20 mouse cellular contexts compared by ENCODE assay signal in genomic region chr2:131932275-131932902, GRCm38 (mm10). TPM values are rescaled to one million over a fixed set of nuclear protein-coding genes. Genes with fewer than 3 reads are reported as not detected.
DNase-seq lines count a peak whose midpoint lies in the region; ATAC-seq and TF ChIP-seq lines count a peak whose summit lies in the region.
"Had no signal": no experiment of that assay in that cellular context is flagged by ENCODE, and none has a peak within 500 bp of the region (broad histone marks: within the 10 kb centered on the region; RNA-seq: fewer than 3 reads in every experiment).

No protein-coding gene starts in this region.

- no peaks in the 10 kb centered on the region for H3K27me3 ChIP-seq in forebrain, postnatal 0 days (ENCODE audit: insufficient read depth, low read length)
- no peaks in the 10 kb centered on the region for H3K27me3 ChIP-seq in forebrain, embryonic 11.5 days (ENCODE audit: control insufficient read depth, insufficient read depth, low read length)
- H3K27me3 ChIP-seq in limb, embryonic 12.5 days: no peaks in the 10 kb centered on the region
- no peaks in the 10 kb centered on the region for H3K27me3 ChIP-seq in limb, embryonic 10.5 days (ENCODE audit: low read depth, poor library complexity, severe bottlenecking)
- no peaks in the 10 kb centered on the region for H3K27me3 ChIP-seq in embryonic facial prominence, embryonic 14.5 days (replicated peaks; ENCODE audit: control insufficient read depth, insufficient read depth, low read length)
- H3K27me3 ChIP-seq in midbrain, embryonic 15.5 days (replicated peaks): no peaks in the 10 kb centered on the region
- H3K27me3 ChIP-seq: heart, embryonic 15.5 days; midbrain, embryonic 12.5 days had no signal

- no peak overlapping the region for H3K4me3 ChIP-seq in forebrain, postnatal 0 days (ENCODE audit: low read depth, low read length)
- H3K4me3 ChIP-seq in forebrain, embryonic 11.5 days (ENCODE audit: low read depth, low read length): no peak overlapping the region
- no peak overlapping the region for H3K4me3 ChIP-seq in limb, embryonic 12.5 days (replicated peaks)
- no peak overlapping the region for H3K4me3 ChIP-seq in limb, embryonic 10.5 days
- no peak overlapping the region for H3K4me3 ChIP-seq in embryonic facial prominence, embryonic 14.5 days (ENCODE audit: low read depth, low read length)
- H3K4me3 ChIP-seq in midbrain, embryonic 15.5 days: no peak overlapping the region
- H3K4me3 ChIP-seq: heart, embryonic 15.5 days; midbrain, embryonic 12.5 days had no signal

- ATAC-seq in forebrain, postnatal 0 days: no peak
- ATAC-seq in forebrain, embryonic 11.5 days (replicated peaks; ENCODE audit: low FRiP score): no peak
- no peak for ATAC-seq in limb, embryonic 12.5 days (ENCODE audit: insufficient number of reproducible peaks, insufficient read depth, low FRiP score, low TSS enrichment, low read depth)
- peak; percentile 70 for ATAC-seq in embryonic facial prominence, embryonic 14.5 days (ENCODE audit: low read depth)
- ATAC-seq in midbrain, embryonic 15.5 days (replicated peaks): 0 out of 2 replicates have a peak, but pooled peaks have one; percentile 24
- ATAC-seq: inflammation-experienced regulatory T-cells, adult 6 months had no signal

- intact Hi-C loops in gastrocnemius, postnatal 36 days (cut with DNase I): no loop called here

- no peak overlapping the region for H3K4me2 ChIP-seq in forebrain, postnatal 0 days (ENCODE audit: low read depth)
- H3K4me2 ChIP-seq in forebrain, embryonic 11.5 days (ENCODE audit: low read depth, low read length, severe bottlenecking): no peak overlapping the region
- no peak overlapping the region for H3K4me2 ChIP-seq in limb, embryonic 12.5 days
- H3K4me2 ChIP-seq in embryonic facial prominence, embryonic 14.5 days (ENCODE audit: low read depth, low read length): no peak overlapping the region
- H3K4me2 ChIP-seq in midbrain, embryonic 15.5 days: no peak overlapping the region
- H3K4me2 ChIP-seq: heart, embryonic 15.5 days; midbrain, embryonic 12.5 days had no signal

- DNase-seq in forebrain, postnatal 0 days: no peak
- no peak for DNase-seq in forebrain, embryonic 11.5 days (ENCODE audit: low spot score)
- no peak for DNase-seq in limb, embryonic 10.5 days (ENCODE audit: low spot score)
- no peak for DNase-seq in embryonic facial prominence, embryonic 14.5 days (ENCODE audit: low spot score)
- no peak for DNase-seq in gastrocnemius, postnatal 36 days
- DNase-seq in adrenal gland, adult (ENCODE audit: inconsistent age in 2 of 2, low spot score in 1 of 2): no peak
- DNase-seq: B cell, adult 2 months; cerebellum, adult 2 months; kidney, postnatal 10 days; right cerebral cortex, postnatal 14 days; thymus, postnatal 36 days had no signal

- H3K9me3 ChIP-seq in forebrain, postnatal 0 days (ENCODE audit: low read length): no peaks in the 10 kb centered on the region
- no peaks in the 10 kb centered on the region for H3K9me3 ChIP-seq in forebrain, embryonic 11.5 days (ENCODE audit: control insufficient read depth, low read length)
- H3K9me3 ChIP-seq in limb, embryonic 12.5 days: no peaks in the 10 kb centered on the region
- H3K9me3 ChIP-seq in limb, embryonic 10.5 days (replicated peaks): no peaks in the 10 kb centered on the region
- H3K9me3 ChIP-seq in embryonic facial prominence, embryonic 14.5 days (ENCODE audit: control insufficient read depth, low read length): no peaks in the 10 kb centered on the region
- no peaks in the 10 kb centered on the region for H3K9me3 ChIP-seq in midbrain, embryonic 15.5 days
- H3K9me3 ChIP-seq: heart, embryonic 15.5 days; midbrain, embryonic 12.5 days had no signal

- H3K4me1 ChIP-seq in forebrain, postnatal 0 days (ENCODE audit: insufficient read depth): 0 out of 2 replicates have a peak, but pooled peaks cover 4% of the 10 kb centered on the region
- no peaks in the 10 kb centered on the region for H3K4me1 ChIP-seq in forebrain, embryonic 11.5 days (replicated peaks; ENCODE audit: control insufficient read depth, insufficient read depth, low read length)
- peaks cover 9% of the 10 kb centered on the region; the same call in 1 of the 2 replicates for H3K4me1 ChIP-seq in limb, embryonic 12.5 days (replicated peaks)
- H3K4me1 ChIP-seq in limb, embryonic 10.5 days: no peaks in the 10 kb centered on the region
- H3K4me1 ChIP-seq in embryonic facial prominence, embryonic 14.5 days (ENCODE audit: control insufficient read depth, insufficient read depth, low read length): no peaks in the 10 kb centered on the region
- peaks cover 13% of the 10 kb centered on the region for H3K4me1 ChIP-seq in midbrain, embryonic 15.5 days

- peak overlapping the region; percentile 75 for H3K27ac ChIP-seq in forebrain, postnatal 0 days (ENCODE audit: low read depth, low read length)
- no peak overlapping the region for H3K27ac ChIP-seq in forebrain, embryonic 11.5 days (ENCODE audit: low read depth, low read length)
- 0 out of 2 replicates have a peak overlapping the region, but pooled peaks have one; percentile 0 for H3K27ac ChIP-seq in limb, embryonic 12.5 days
- H3K27ac ChIP-seq in limb, embryonic 10.5 days: no peak overlapping the region
- H3K27ac ChIP-seq in embryonic facial prominence, embryonic 14.5 days (replicated peaks; ENCODE audit: low read depth, low read length): no peak overlapping the region
- H3K27ac ChIP-seq in midbrain, embryonic 15.5 days: no peak overlapping the region
- H3K27ac ChIP-seq: heart, embryonic 15.5 days; midbrain, embryonic 12.5 days had no signal

- TF ChIP-seq CTCF in forebrain, postnatal 0 days (IDR thresholded peaks at IDR 0.05; ENCODE audit: low read depth): no peak

- peaks cover 12% of the 10 kb centered on the region for H3K36me3 ChIP-seq in forebrain, postnatal 0 days (ENCODE audit: insufficient read depth)
- no peaks in the 10 kb centered on the region for H3K36me3 ChIP-seq in forebrain, embryonic 11.5 days (ENCODE audit: control insufficient read depth, insufficient read depth, low read length)
- H3K36me3 ChIP-seq in limb, embryonic 12.5 days: peaks cover 12% of the 10 kb centered on the region; the same call in 1 of the 2 replicates
- H3K36me3 ChIP-seq in limb, embryonic 10.5 days: peaks cover 4% of the 10 kb centered on the region; the same call in 1 of the 2 replicates
- peaks cover 11% of the 10 kb centered on the region; the same call in 1 of the 2 replicates for H3K36me3 ChIP-seq in embryonic facial prominence, embryonic 14.5 days (ENCODE audit: control insufficient read depth, insufficient read depth, low read length)
- peaks cover 2% of the 10 kb centered on the region; the same call in 1 of the 2 replicates for H3K36me3 ChIP-seq in midbrain, embryonic 15.5 days (replicated peaks)

- 70% methylated on average over 7 of the region's 7 CpGs for WGBS in forebrain, postnatal 0 days
- 76% methylated on average over 7 of the region's 7 CpGs for WGBS in forebrain, embryonic 11.5 days
- 76% methylated on average over 7 of the region's 7 CpGs for WGBS in limb, embryonic 12.5 days
- 71% methylated on average over 7 of the region's 7 CpGs for WGBS in limb, embryonic 10.5 days
- 67% methylated on average over 7 of the region's 7 CpGs for WGBS in embryonic facial prominence, embryonic 14.5 days
- 75% methylated on average over 7 of the region's 7 CpGs for WGBS in midbrain, embryonic 15.5 days

- 0 out of 2 replicates have a peak overlapping the region, but pooled peaks have one; percentile 25 for H3K9ac ChIP-seq in forebrain, postnatal 0 days
- H3K9ac ChIP-seq in forebrain, embryonic 11.5 days (ENCODE audit: low read length): no peak overlapping the region
- no peak overlapping the region for H3K9ac ChIP-seq in limb, embryonic 12.5 days (replicated peaks)
- no peak overlapping the region for H3K9ac ChIP-seq in embryonic facial prominence, embryonic 14.5 days (ENCODE audit: low read depth, low read length)
- H3K9ac ChIP-seq in midbrain, embryonic 15.5 days: no peak overlapping the region
- H3K9ac ChIP-seq: heart, embryonic 15.5 days; midbrain, embryonic 12.5 days had no signal

RNA-seq across cellular contexts. Expression of gene Prnd, which starts 18.3 kb away (rescaled TPM):
- total RNA-seq in forebrain, postnatal 0 days (2014; rRNA removed): 3.5 and 4.4 TPM in 2 replicates
- polyA plus RNA-seq in forebrain, postnatal 0 days (2015; fragmentation: Nextera tagmentation; extraction: Ambion mirVana): 6.0 and 6.2 TPM in 2 replicates
- polyA plus RNA-seq in forebrain, embryonic 11.5 days (2014; fragmentation: Nextera tagmentation; extraction: Ambion mirVana): 4.5 and 5.0 TPM in 2 replicates
- 20.3 and 21.6 TPM in 2 replicates for polyA plus RNA-seq in limb, embryonic 12.5 days (2016; fragmentation: Nextera tagmentation; extraction: Ambion mirVana)
- polyA plus RNA-seq in limb, embryonic 10.5 days (2016; fragmentation: Nextera tagmentation; extraction: Ambion mirVana): 11.0 and 13.7 TPM in 2 replicates
- 46.9 and 47.6 TPM in 2 replicates for polyA plus RNA-seq in embryonic facial prominence, embryonic 14.5 days (2014; fragmentation: Nextera tagmentation; extraction: Ambion mirVana)
- 10.3 and 12.6 TPM in 2 replicates for polyA plus RNA-seq in midbrain, embryonic 15.5 days (2015; fragmentation: Nextera tagmentation; extraction: Ambion mirVana)
- total RNA-seq in gastrocnemius, postnatal 36 days (2021): under 1 TPM; 0.39 to 0.84 TPM
- total RNA-seq: liver, adult 2 months had no signal
- polyA plus RNA-seq: liver, adult 2 months had no signal

RNA-seq across cellular contexts. Expression of gene Prn, which starts 22.6 kb away (rescaled TPM):
- 0.76 TPM in 1 of 2 replicates, not detected in the other for total RNA-seq in forebrain, postnatal 0 days (2014; rRNA removed)
- 0.33 TPM in 1 of 2 replicates, not detected in the other for polyA plus RNA-seq in forebrain, postnatal 0 days (2015; fragmentation: Nextera tagmentation; extraction: Ambion mirVana)
- not detected in 2 replicates for polyA plus RNA-seq in forebrain, embryonic 11.5 days (2014; fragmentation: Nextera tagmentation; extraction: Ambion mirVana)
- not detected in 2 replicates for polyA plus RNA-seq in limb, embryonic 12.5 days (2016; fragmentation: Nextera tagmentation; extraction: Ambion mirVana)
- not detected in 2 replicates for polyA plus RNA-seq in limb, embryonic 10.5 days (2016; fragmentation: Nextera tagmentation; extraction: Ambion mirVana)
- polyA plus RNA-seq in embryonic facial prominence, embryonic 14.5 days (2014; fragmentation: Nextera tagmentation; extraction: Ambion mirVana): not detected in 2 replicates
- polyA plus RNA-seq in midbrain, embryonic 15.5 days (2015; fragmentation: Nextera tagmentation; extraction: Ambion mirVana): not detected in 2 replicates
- total RNA-seq in gastrocnemius, postnatal 36 days (2021): under 1 TPM; 0.15 to 0.39 TPM
- total RNA-seq: gastrocnemius, postnatal 4 days; liver, adult 2 months; neutrophil, adult 5-6 weeks had no signal
- polyA plus RNA-seq: brain, embryonic 14.5 days; cerebellum, adult 2 months; heart, embryonic 15.5 days; inflammation-experienced regulatory T-cells, adult 6 months; liver, adult 2 months; midbrain, embryonic 12.5 days had no signal

RNA-seq across cellular contexts. Expression of gene Prnp, which starts 22.7 kb away (rescaled TPM):
- total RNA-seq in forebrain, postnatal 0 days (2014; rRNA removed): 352 and 356 TPM in 2 replicates
- 353 and 423 TPM in 2 replicates for polyA plus RNA-seq in forebrain, postnatal 0 days (2015; fragmentation: Nextera tagmentation; extraction: Ambion mirVana)
- 25.4 and 31.2 TPM in 2 replicates for polyA plus RNA-seq in forebrain, embryonic 11.5 days (2014; fragmentation: Nextera tagmentation; extraction: Ambion mirVana)
- polyA plus RNA-seq in limb, embryonic 12.5 days (2016; fragmentation: Nextera tagmentation; extraction: Ambion mirVana): 41.2 and 43.6 TPM in 2 replicates
- 9.8 and 19.3 TPM in 2 replicates for polyA plus RNA-seq in limb, embryonic 10.5 days (2016; fragmentation: Nextera tagmentation; extraction: Ambion mirVana)
- 47.3 and 50.3 TPM in 2 replicates for polyA plus RNA-seq in embryonic facial prominence, embryonic 14.5 days (2014; fragmentation: Nextera tagmentation; extraction: Ambion mirVana)
- 157 and 158 TPM in 2 replicates for polyA plus RNA-seq in midbrain, embryonic 15.5 days (2015; fragmentation: Nextera tagmentation; extraction: Ambion mirVana)
- total RNA-seq in gastrocnemius, postnatal 36 days (2021): 10 to 100 TPM; 69.7 to 94.8 TPM

Comparison
In these comparisons a context has a peak if more than half of its experiments do, and no peak if none do; other contexts are left out.
1. H3K27ac ChIP-seq: peak in forebrain, postnatal 0 days (single experiment) and limb, embryonic 12.5 days (single experiment); none in forebrain, embryonic 11.5 days (single experiment), limb, embryonic 10.5 days (single experiment), embryonic facial prominence, embryonic 14.5 days (single experiment) and midbrain, embryonic 15.5 days (single experiment).
2. ATAC-seq: peak in embryonic facial prominence, embryonic 14.5 days (single experiment) and midbrain, embryonic 15.5 days (single experiment); none in forebrain, postnatal 0 days (single experiment), forebrain, embryonic 11.5 days (single experiment) and limb, embryonic 12.5 days (single experiment).